Mouse (Mus musculus): ENCODE results near the gene Rft1.

Gene Rft1

DNA sequence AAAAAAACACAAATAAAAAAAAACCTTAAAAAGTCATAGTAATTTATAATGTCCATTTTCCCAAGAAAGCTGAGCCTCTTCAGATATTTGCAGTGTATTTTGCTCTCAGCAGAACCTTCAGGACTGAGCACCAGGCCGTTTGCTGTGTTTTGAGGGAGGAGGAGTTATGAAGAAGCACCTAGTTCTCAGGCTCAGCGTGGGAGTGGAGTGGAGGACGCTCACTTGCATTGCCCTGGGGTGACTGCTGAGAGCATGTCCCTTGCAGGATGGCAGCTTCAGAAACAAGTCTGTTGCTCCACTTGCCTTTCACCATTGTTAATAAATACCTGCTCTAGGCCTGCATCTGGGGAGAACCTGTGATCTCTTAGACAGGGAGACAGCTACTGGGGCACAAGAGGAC lies 81.7 kb downstream of the Rft1 start:
- Histone ChIP-seq H3K36me3 (ENCODE audit: insufficient read depth, low read length) (no peaks in the 10 kb centered on the region), H3K27me3 (ENCODE audit: insufficient read depth, low read length) (no peaks in the 10 kb centered on the region), H3K4me3 (replicated peaks; ENCODE audit: low read length) (no peak overlapping the region), H3K4me1 (replicated peaks; ENCODE audit: low read depth, low read length) (no peaks in the 10 kb centered on the region), H3K9me3 (ENCODE audit: low read length) (no peaks in the 10 kb centered on the region)
- TF ChIP-seq NANOG (IDR thresholded peaks at IDR 0.05; ENCODE audit: borderline replicate concordance, low read length) (no peak), POU5F1 (IDR thresholded peaks at IDR 0.05; ENCODE audit: borderline replicate concordance, low read length) (no peak), CTCF (conservative IDR thresholded peaks at IDR 0.05; ENCODE audit: low read length) (no peak)

DNA sequence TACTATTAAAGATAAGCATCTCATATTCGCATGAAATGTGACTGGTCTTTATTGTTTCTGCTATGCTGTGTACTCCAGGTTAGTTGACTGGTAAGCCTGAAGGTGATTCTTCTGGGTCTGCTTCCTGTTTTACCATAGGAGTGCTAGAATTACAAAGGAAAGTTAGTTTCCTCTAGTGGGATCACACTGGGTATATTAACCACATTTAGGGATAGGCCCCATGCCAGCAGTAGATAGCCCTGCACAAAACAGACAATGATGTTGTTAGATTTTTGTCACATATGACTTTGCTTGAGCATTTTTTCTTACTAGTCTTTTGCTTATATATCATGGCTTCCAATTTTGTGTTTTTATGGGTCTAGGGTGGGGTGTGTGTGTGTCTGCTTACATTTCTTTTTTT lies 82.3 kb downstream of the Rft1 start:
- Histone ChIP-seq H3K4me3 (replicated peaks; ENCODE audit: low read length) (no peak overlapping the region), H3K4me1 (replicated peaks; ENCODE audit: low read depth, low read length) (no peaks in the 10 kb centered on the region), H3K9me3 (ENCODE audit: low read length) (no peaks in the 10 kb centered on the region), H3K27me3 (ENCODE audit: insufficient read depth, low read length) (no peaks in the 10 kb centered on the region), H3K36me3 (ENCODE audit: insufficient read depth, low read length) (no peaks in the 10 kb centered on the region)
- no peak for TF ChIP-seq NANOG (IDR thresholded peaks at IDR 0.05; ENCODE audit: borderline replicate concordance, low read length)
- TF ChIP-seq POU5F1 (IDR thresholded peaks at IDR 0.05; ENCODE audit: borderline replicate concordance, low read length): no peak

Data from E14TG2a.4 (cell line).